Mouse (Mus musculus) hindbrain, embryonic 16.5 days (tissue): ENCODE measurements around the gene Adtrp. TPM values are rescaled to one million over a fixed set of nuclear protein-coding genes. Genes with fewer than 3 reads are reported as not detected.

Experiments used
- ATAC-seq: fragments of 200-750 bp; cut with Nextera tagmentation; 2 replicates; pipeline ENCODE4 v1.8.0; 2017; ENCODE audit warnings: moderate TSS enrichment, moderate library complexity
- H3K27ac ChIP-seq: fragments of 300-500 bp; sonication (generic); 2 replicates; pipeline ENCODE4 v1.5.1; 2014; ENCODE audit warnings: low read depth, mild to moderate bottlenecking, control low read depth, low read length, moderate library complexity
- H3K27me3 ChIP-seq: fragments of 300-500 bp; sonication (generic); replicated peaks from 2 replicates; pipeline ENCODE4 v1.6.1; 2014; ENCODE audit warnings: low read length; ENCODE audit not compliant: control insufficient read depth, insufficient read depth
- H3K36me3 ChIP-seq: fragments of 300-500 bp; sonication (generic); 2 replicates; pipeline ENCODE4 v1.6.1; 2014; ENCODE audit warnings: mild to moderate bottlenecking, low read length, moderate library complexity, mixed read lengths; ENCODE audit not compliant: control insufficient read depth, insufficient read depth
- H3K4me1 ChIP-seq: fragments of 300-500 bp; sonication (generic); 2 replicates; pipeline ENCODE4 v1.6.1; 2014; ENCODE audit warnings: low read depth, low read length; ENCODE audit not compliant: control insufficient read depth, insufficient read depth
- H3K4me2 ChIP-seq: fragments of 300-500 bp; sonication (generic); 2 replicates; pipeline ENCODE4 v1.6.1; 2014; ENCODE audit warnings: mild to moderate bottlenecking, low read length, control low read depth, moderate library complexity
- H3K4me3 ChIP-seq: fragments of 300-500 bp; sonication (generic); 2 replicates; pipeline ENCODE4 v1.5.1; 2014; ENCODE audit warnings: mild to moderate bottlenecking, low read length, control low read depth, moderate library complexity
- H3K9ac ChIP-seq: fragments of 300-500 bp; sonication (generic); 2 replicates; pipeline ENCODE4 v1.6.1; 2014; ENCODE audit warnings: low read depth, mild to moderate bottlenecking, control low read depth, low read length, moderate library complexity
- H3K9me3 ChIP-seq: fragments of 300-500 bp; sonication (generic); 2 replicates; pipeline ENCODE4 v1.6.1; 2014; ENCODE audit warnings: mild to moderate bottlenecking, low read length, moderate library complexity; ENCODE audit not compliant: control insufficient read depth
- WGBS: fragments of 180-500 bp; shearing (Covaris S2); extraction: QIAGEN DNeasy Blood & Tissue Kit; methylation state at CpG from one replicate; pipeline ENCODE4 v1.1.7; 2014; 5-methylcytosine and 5-hydroxymethylcytosine counted together
- polyA plus RNA-seq: library from polyadenylated mRNA; unstranded; fragments of >200 nt; fragmentation: Nextera tagmentation; extraction: Ambion mirVana; gene quantifications from 2 replicates; pipeline ENCODE4 v1.2.1, GENCODE M21; 2015

The Adtrp gene
- polyA plus RNA-seq, 1 experiment from 2014 or later: 0.36 TPM

DNA sequence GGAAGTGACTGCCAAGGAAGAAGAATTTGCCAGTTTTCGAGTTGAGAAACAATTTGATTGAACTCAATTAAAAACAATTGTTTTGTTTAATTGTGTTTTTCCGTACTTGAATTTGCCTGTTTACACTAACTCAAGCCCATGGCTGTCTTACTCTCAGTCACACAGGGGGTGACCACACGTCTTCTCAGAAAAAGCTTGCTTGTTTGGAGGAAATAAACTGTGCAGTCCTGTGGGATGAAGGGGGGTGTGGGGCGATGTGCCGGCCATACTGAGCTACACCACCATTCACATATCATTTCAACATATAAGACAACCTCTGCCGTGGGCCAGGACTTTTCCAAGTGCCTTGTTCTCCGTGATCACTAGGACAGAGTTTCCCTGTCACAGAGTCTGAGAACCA is 25.2 kb upstream of the Adtrp start:
- H3K4me1 ChIP-seq: no peaks in the 10 kb centered on the region
- no peak for ATAC-seq
- H3K4me2 ChIP-seq: no peak overlapping the region
- WGBS: 78% methylated on average over 7 of the region's 7 CpGs
- H3K9ac ChIP-seq: no peak overlapping the region
- no peak overlapping the region for H3K4me3 ChIP-seq
- H3K27ac ChIP-seq: no peak overlapping the region
- H3K9me3 ChIP-seq: no peaks in the 10 kb centered on the region
- H3K36me3 ChIP-seq: no peaks in the 10 kb centered on the region
- H3K27me3 ChIP-seq: no peaks in the 10 kb centered on the region

DNA sequence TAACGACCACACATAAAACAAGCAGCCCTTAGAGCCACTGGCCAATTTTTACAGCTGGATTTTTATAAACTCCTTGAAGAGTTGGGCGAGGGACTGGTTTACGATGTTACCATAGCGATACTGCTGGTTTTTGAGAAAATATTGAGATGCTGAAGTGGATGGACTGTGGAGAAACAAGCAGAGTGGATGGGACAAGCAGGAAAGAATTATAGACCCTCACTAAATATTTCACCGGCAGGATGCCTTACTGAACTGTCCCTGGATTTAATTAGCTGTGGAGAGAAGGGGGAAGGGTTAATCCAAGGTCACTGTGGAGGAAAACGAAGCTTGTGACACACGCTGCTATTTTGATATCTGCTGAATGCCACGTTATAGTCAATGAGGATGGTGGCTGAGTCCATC is 24.7 kb upstream of the Adtrp start:
- no peak for ATAC-seq
- Histone ChIP-seq H3K27ac (no peak overlapping the region), H3K4me3 (no peak overlapping the region), H3K27me3 (no peaks in the 10 kb centered on the region), H3K9ac (no peak overlapping the region), H3K36me3 (no peaks in the 10 kb centered on the region), H3K4me2 (no peak overlapping the region), H3K9me3 (no peaks in the 10 kb centered on the region), H3K4me1 (no peaks in the 10 kb centered on the region)
- WGBS: 49% methylated on average over 8 of the region's 8 CpGs

DNA sequence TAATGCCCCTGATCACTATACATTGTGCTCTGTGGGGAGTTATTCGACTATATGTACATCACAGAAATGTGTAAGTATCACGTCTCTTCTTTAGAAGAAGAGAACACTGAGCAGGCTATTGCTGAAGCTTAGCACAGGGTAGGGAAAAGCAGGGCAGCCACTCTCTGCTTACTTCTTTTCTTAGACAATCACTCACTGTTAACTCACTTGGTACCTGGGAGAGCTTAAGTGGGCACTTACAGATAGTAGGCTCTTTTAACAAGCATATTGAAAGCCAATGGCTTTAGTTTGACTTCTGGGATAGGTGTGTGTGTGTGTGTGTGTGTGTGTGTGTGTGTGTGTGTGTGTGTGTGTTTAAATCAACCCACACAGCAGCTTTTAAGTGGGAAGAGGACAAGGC is 20.0 kb upstream of the Adtrp start:
- Histone ChIP-seq H3K4me1 (no peaks in the 10 kb centered on the region), H3K9ac (no peak overlapping the region), H3K4me3 (no peak overlapping the region), H3K36me3 (no peaks in the 10 kb centered on the region), H3K4me2 (no peak overlapping the region), H3K9me3 (no peaks in the 10 kb centered on the region), H3K27me3 (no peaks in the 10 kb centered on the region), H3K27ac (no peak overlapping the region)
- ATAC-seq: no peak
- 91% methylated on average over 2 of the region's 2 CpGs for WGBS

DNA sequence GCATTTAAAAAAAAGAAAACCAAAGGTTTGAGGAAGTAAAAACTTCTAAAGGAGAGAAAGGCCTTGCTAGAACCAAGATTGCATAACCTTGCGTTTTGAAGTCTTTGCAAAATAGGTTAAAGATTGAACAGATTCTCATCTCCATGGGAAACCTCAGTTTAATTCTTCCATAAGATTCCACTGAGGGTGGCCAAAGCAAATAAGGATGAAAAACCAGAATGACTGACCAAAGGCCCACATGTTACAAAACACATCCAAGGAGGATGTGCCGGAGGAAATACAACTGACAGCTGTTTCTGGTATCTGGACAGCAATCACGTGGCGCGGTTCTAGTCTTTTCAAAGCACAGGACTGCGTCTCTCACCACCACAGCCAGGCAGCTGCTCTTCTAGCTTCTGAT is 18.1 kb upstream of the Adtrp start:
- no peaks in the 10 kb centered on the region for H3K9me3 ChIP-seq
- H3K4me3 ChIP-seq: no peak overlapping the region
- no peaks in the 10 kb centered on the region for H3K27me3 ChIP-seq
- no peaks in the 10 kb centered on the region for H3K36me3 ChIP-seq
- no peak overlapping the region for H3K4me2 ChIP-seq
- WGBS: 82% methylated on average over 6 of the region's 6 CpGs
- no peaks in the 10 kb centered on the region for H3K4me1 ChIP-seq
- no peak overlapping the region for H3K27ac ChIP-seq
- H3K9ac ChIP-seq: no peak overlapping the region
- ATAC-seq: no peak

DNA sequence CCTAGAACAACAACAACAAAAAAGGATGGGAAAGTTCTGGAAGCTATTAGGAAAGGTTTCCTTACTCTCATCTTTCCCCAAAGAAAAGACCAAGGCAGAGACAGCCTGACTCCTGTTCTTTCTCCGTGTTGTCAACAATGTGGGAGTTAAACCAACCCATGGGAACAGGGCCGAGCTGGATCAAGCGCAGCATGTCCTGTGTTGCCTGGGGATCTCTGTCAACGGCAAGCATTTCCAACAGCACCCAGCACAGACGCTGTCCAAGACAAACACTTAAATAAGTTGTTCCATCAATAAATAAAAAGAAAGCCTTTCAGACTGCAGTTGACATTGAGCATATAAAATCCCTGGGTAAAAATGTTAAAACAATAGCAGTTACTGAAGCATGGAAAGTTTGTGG is 17.6 kb upstream of the Adtrp start:
- Histone ChIP-seq H3K36me3 (no peaks in the 10 kb centered on the region), H3K4me1 (no peaks in the 10 kb centered on the region)
- WGBS: 78% methylated on average over 5 of the region's 5 CpGs

DNA sequence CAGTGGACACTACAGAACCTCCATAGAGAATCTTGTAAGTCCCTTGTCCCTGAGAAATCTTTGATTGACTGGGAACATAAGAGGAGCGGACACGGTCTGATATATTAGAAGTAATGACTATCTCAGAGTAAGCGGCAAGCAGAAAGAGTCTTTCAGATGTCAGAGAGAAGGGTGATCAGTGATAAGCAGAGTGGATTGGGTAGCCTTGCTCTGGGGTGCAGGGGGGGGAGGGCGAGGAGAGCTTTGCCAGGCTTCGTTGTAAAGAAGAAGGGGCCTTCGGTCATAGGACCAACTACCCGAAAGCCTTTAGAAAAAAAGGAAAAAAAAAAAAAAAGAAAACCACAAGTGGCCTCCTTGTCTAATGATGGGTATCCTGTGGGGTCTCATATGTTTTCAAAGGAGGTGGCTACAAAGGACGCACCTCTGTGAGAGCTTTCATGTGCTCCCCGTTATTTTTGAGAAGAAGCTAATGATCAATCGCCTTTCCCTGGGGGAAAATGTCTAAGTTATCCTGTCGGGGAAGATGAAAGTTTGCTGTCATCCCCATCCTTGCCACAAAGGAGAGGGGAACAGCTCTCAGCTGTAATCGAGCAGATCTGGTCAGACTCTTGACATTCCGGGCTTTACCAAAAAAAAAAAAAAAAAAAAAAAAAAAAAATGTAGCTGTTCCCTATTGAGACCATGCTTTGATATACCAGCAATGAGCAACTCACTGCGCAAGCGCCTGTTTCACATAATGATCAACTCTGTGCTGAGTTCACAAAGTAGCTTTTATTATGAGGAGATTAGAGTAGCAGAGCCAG is 13.3 kb upstream of the Adtrp start:
- no peak overlapping the region for H3K4me3 ChIP-seq
- no peaks in the 10 kb centered on the region for H3K9me3 ChIP-seq
- 91% methylated on average over 15 of the region's 15 CpGs for WGBS
- H3K4me1 ChIP-seq: no peaks in the 10 kb centered on the region
- H3K36me3 ChIP-seq: no peaks in the 10 kb centered on the region
- no peak overlapping the region for H3K9ac ChIP-seq
- H3K4me2 ChIP-seq: no peak overlapping the region
- ATAC-seq: no peak
- no peak overlapping the region for H3K27ac ChIP-seq
- H3K27me3 ChIP-seq: no peaks in the 10 kb centered on the region

More for the DNA sequence above, 17.6 kb upstream of the Adtrp start:
- ATAC-seq: no peak
- H3K27ac ChIP-seq: no peak overlapping the region
- H3K4me3 ChIP-seq: no peak overlapping the region
- no peaks in the 10 kb centered on the region for H3K9me3 ChIP-seq
- H3K27me3 ChIP-seq: no peaks in the 10 kb centered on the region
- H3K4me2 ChIP-seq: no peak overlapping the region
- no peak overlapping the region for H3K9ac ChIP-seq

DNA sequence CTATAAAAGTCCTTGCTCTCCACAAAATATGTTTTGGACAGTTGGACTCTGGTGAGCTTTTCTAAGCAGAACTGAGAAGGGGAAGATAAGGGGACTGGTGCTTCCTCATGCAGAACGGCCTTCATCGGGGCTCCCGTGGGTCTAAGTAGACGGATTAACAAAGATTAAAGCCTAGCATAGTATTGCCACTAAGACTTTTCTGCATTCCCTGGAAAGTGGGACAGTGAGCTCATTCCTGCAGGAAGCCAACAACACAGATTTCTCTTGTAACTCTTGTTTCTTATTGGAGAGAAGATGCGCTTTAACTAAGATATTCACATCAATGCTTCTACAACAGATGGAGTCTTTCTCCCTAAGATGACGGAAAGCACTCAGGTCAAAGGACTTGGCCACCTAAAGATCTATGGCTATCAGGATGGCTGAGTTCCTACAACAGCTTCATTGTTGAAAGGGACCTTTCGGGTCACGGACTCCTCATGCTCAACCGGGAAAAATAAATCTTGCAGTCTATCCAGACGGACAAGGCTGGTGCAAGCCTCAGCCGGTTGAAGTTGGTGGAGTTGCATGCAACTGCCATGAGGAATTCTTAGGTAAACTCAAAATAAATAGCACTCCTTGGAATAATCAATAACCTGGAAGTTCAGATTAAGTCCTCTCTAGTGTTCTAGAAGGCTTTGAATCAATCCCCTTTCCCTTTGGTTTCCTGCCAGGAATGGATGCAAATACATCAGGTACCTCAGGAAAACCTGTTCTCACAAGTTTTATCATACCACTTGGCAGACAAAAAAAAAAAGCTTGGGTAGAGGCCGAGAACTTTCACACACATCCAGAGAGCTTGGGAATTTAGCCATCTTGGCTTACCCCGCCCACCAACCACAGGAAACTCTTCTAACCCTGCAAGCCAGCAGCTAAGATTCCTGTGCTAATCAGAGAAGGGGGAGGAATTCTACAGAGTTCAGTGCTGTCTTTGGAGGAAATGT is 8.0 kb upstream of the Adtrp start:
- Histone ChIP-seq H3K27me3 (no peaks in the 10 kb centered on the region), H3K9me3 (no peaks in the 10 kb centered on the region), H3K4me1 (no peaks in the 10 kb centered on the region), H3K27ac (no peak overlapping the region), H3K4me2 (no peak overlapping the region), H3K4me3 (no peak overlapping the region), H3K36me3 (no peaks in the 10 kb centered on the region), H3K9ac (no peak overlapping the region)
- 70% methylated on average over 13 of the region's 13 CpGs for WGBS
- ATAC-seq: no peak

DNA sequence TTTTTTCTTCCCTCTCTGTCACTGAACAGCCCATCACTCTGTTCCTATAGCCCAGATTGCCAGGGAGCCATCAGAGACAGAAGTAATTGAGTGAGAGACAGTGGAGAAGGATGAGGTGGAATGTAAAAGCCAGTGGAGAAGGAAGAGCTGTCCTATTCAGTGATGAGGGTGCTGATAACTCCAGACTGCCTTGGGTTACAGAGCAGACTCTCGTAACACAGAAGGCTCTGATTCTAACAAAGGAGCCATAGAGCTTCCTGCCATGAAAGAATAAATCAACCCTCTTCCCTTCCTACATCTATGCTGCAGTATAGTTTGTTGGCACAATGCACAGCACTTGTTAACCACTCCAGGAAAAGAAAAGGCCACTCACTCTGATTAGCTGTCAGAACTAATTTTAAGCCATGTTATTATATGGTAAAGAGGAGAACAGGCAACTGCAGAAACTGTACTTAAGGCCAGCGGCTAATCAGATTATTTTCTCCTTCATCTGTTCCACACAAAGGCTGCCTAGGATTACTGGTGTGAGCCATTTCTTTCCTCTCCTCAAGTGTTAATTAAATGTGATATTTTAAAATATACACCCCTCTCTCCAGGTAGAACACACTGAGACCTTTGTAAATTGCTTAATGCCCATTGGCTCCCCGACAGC is 3.4 kb upstream of the Adtrp start:
- no peak overlapping the region for H3K4me3 ChIP-seq
- H3K36me3 ChIP-seq: no peaks in the 10 kb centered on the region
- no peak overlapping the region for H3K4me2 ChIP-seq
- H3K9me3 ChIP-seq: no peaks in the 10 kb centered on the region
- no peaks in the 10 kb centered on the region for H3K27me3 ChIP-seq
- ATAC-seq: no peak; the same call in 1 of the 2 replicates
- H3K4me1 ChIP-seq: no peaks in the 10 kb centered on the region
- no peak overlapping the region for H3K9ac ChIP-seq
- H3K27ac ChIP-seq: no peak overlapping the region
- 51% methylated on average over 3 of the region's 3 CpGs for WGBS

DNA sequence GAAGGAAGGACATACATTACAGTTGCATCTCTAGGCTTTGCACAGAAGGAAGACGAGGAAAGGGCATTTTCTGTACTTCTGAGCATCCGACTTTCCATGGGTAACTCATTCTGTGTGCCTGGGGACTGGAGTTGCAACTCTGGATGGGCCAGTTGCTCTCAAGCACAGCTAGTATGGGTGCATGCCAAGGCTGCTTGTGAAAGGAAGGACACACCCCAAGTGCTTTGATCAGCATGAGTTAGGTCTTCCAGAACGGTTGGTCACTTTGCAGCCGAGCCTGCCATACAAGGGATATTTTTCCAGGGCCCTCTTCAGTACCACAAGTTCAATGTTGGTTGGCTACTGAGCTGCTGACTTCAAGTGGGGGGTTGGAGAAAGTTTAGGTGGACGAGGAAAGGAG is 968 bp downstream of the Adtrp start:
- Histone ChIP-seq H3K4me2 (no peak overlapping the region), H3K4me3 (no peak overlapping the region), H3K27ac (no peak overlapping the region), H3K36me3 (no peaks in the 10 kb centered on the region), H3K27me3 (no peaks in the 10 kb centered on the region), H3K9me3 (no peaks in the 10 kb centered on the region; the same call in 1 of the 2 replicates), H3K4me1 (no peaks in the 10 kb centered on the region), H3K9ac (no peak overlapping the region)
- WGBS: 82% methylated on average over 5 of the region's 5 CpGs
- no peak for ATAC-seq
